ENCODE assay signal across 9 mouse cellular contexts in genomic region chr11:78166161-78166560, GRCm38 (mm10). TPM values are rescaled to one million over a fixed set of nuclear protein-coding genes. Genes with fewer than 3 reads are reported as not detected.
A peak's percentile ranks its signal among the peaks of the same experiment; 100 is the strongest.
DNase-seq lines count a peak whose midpoint lies in the region; ATAC-seq and TF ChIP-seq lines count a peak whose summit lies in the region.
"Had no signal": no experiment of that assay in that cellular context is flagged by ENCODE, and none has a peak within 500 bp of the region (broad histone marks: within the 10 kb centered on the region; RNA-seq: fewer than 3 reads in every experiment).

No protein-coding gene starts in this region.

- 37% methylated on average over 4 of the region's 4 CpGs for WGBS in kidney, postnatal 0 days
- WGBS in embryonic facial prominence, embryonic 13.5 days: 36% methylated on average over 4 of the region's 4 CpGs
- 55% methylated on average over 4 of the region's 4 CpGs for WGBS in hindbrain, postnatal 0 days
- 58% methylated on average over 4 of the region's 4 CpGs for WGBS in midbrain, embryonic 16.5 days

- no peak for DNase-seq in kidney, postnatal 0 days (ENCODE audit: low spot score)
- DNase-seq in kidney, postnatal 14 days: no peak
- no peak for DNase-seq in hindbrain, postnatal 0 days (ENCODE audit: low spot score)
- no peak for DNase-seq in ovary, postnatal 14 days (ENCODE audit: low spot score)
- no peak for DNase-seq in adrenal gland, adult (ENCODE audit: inconsistent age in 2 of 2, low spot score in 1 of 2)
- no peak for DNase-seq in right cerebral cortex, adult 18-20 months

- peaks cover 4% of the 10 kb centered on the region; the same call in 1 of the 2 replicates for H3K36me3 ChIP-seq in kidney, postnatal 0 days (ENCODE audit: insufficient read depth, low read length)
- peaks cover 24% of the 10 kb centered on the region for H3K36me3 ChIP-seq in embryonic facial prominence, embryonic 13.5 days
- peaks cover under 1% of the 10 kb centered on the region; the same call in 1 of the 2 replicates for H3K36me3 ChIP-seq in hindbrain, postnatal 0 days (ENCODE audit: insufficient read depth, low read length)
- H3K36me3 ChIP-seq in midbrain, embryonic 16.5 days (ENCODE audit: control insufficient read depth, insufficient read depth, low read length): peaks cover 2% of the 10 kb centered on the region; the same call in 1 of the 2 replicates

- peak overlapping the region; percentile 90 for H3K4me2 ChIP-seq in kidney, postnatal 0 days (ENCODE audit: low read length)
- H3K4me2 ChIP-seq in embryonic facial prominence, embryonic 13.5 days: peak overlapping the region; percentile 76
- peak overlapping the region; percentile 82 for H3K4me2 ChIP-seq in hindbrain, postnatal 0 days (ENCODE audit: low read depth, low read length)
- peak overlapping the region; percentile 67 for H3K4me2 ChIP-seq in midbrain, embryonic 16.5 days (ENCODE audit: low read length)

- H3K4me3 ChIP-seq in kidney, postnatal 0 days (replicated peaks; ENCODE audit: low read depth, low read length): peak overlapping the region; percentile 95; the same call in 1 of the 2 replicates
- peak overlapping the region; percentile 91 for H3K4me3 ChIP-seq in embryonic facial prominence, embryonic 13.5 days
- peak overlapping the region; percentile 98 for H3K4me3 ChIP-seq in hindbrain, postnatal 0 days (ENCODE audit: low read length)
- H3K4me3 ChIP-seq in midbrain, embryonic 16.5 days (ENCODE audit: low read depth, low read length): peak overlapping the region; percentile 98

- peak overlapping the region; percentile 98 for H3K27ac ChIP-seq in kidney, postnatal 0 days
- H3K27ac ChIP-seq in embryonic facial prominence, embryonic 13.5 days: peak overlapping the region; percentile 99
- H3K27ac ChIP-seq in hindbrain, postnatal 0 days: peak overlapping the region; percentile 98
- H3K27ac ChIP-seq in midbrain, embryonic 16.5 days (ENCODE audit: low read length): peak overlapping the region; percentile 96

- H3K9ac ChIP-seq in kidney, postnatal 0 days (ENCODE audit: low read depth, low read length): peak overlapping the region; percentile 93; the same call in 1 of the 2 replicates
- H3K9ac ChIP-seq in embryonic facial prominence, embryonic 13.5 days: peak overlapping the region; percentile 96
- peak overlapping the region; percentile 100 for H3K9ac ChIP-seq in hindbrain, postnatal 0 days (replicated peaks; ENCODE audit: low read length)
- peak overlapping the region; percentile 3; the same call in 1 of the 2 replicates for H3K9ac ChIP-seq in midbrain, embryonic 16.5 days (ENCODE audit: low read depth, low read length)

- H3K4me1 ChIP-seq in kidney, postnatal 0 days (replicated peaks; ENCODE audit: insufficient read depth, low read length): peaks cover 28% of the 10 kb centered on the region
- H3K4me1 ChIP-seq in embryonic facial prominence, embryonic 13.5 days: peaks cover 40% of the 10 kb centered on the region
- H3K4me1 ChIP-seq in hindbrain, postnatal 0 days (ENCODE audit: insufficient read depth, low read length): peaks cover 19% of the 10 kb centered on the region
- peaks cover 30% of the 10 kb centered on the region for H3K4me1 ChIP-seq in midbrain, embryonic 16.5 days (ENCODE audit: control insufficient read depth, insufficient read depth, low read length)

- no peak for ATAC-seq in kidney, postnatal 0 days (replicated peaks; ENCODE audit: low FRiP score, low read depth)
- ATAC-seq in embryonic facial prominence, embryonic 13.5 days (ENCODE audit: insufficient number of reproducible peaks, insufficient read depth, low FRiP score, low TSS enrichment, low read depth): no peak
- no peak for ATAC-seq in hindbrain, postnatal 0 days
- ATAC-seq in midbrain, embryonic 16.5 days: no peak

- no peak for TF ChIP-seq CTCF in kidney, postnatal 0 days (IDR thresholded peaks at IDR 0.05; ENCODE audit: low read depth)
- TF ChIP-seq CTCF in hindbrain, postnatal 0 days (IDR thresholded peaks at IDR 0.05; ENCODE audit: low read depth): no peak

- H3K27me3 ChIP-seq in kidney, postnatal 0 days (ENCODE audit: insufficient read depth, low read length): no peaks in the 10 kb centered on the region
- no peaks in the 10 kb centered on the region for H3K27me3 ChIP-seq in embryonic facial prominence, embryonic 13.5 days
- no peaks in the 10 kb centered on the region for H3K27me3 ChIP-seq in hindbrain, postnatal 0 days (ENCODE audit: insufficient read depth, low read length)
- no peaks in the 10 kb centered on the region for H3K27me3 ChIP-seq in midbrain, embryonic 16.5 days (ENCODE audit: control insufficient read depth, insufficient read depth, low read depth, low read length)

- H3K9me3 ChIP-seq in kidney, postnatal 0 days (replicated peaks; ENCODE audit: low read length): no peaks in the 10 kb centered on the region
- no peaks in the 10 kb centered on the region for H3K9me3 ChIP-seq in embryonic facial prominence, embryonic 13.5 days
- H3K9me3 ChIP-seq in hindbrain, postnatal 0 days (ENCODE audit: low read length): no peaks in the 10 kb centered on the region
- no peaks in the 10 kb centered on the region for H3K9me3 ChIP-seq in midbrain, embryonic 16.5 days (replicated peaks; ENCODE audit: control insufficient read depth, low read length, poor library complexity, severe bottlenecking)

RNA-seq across cellular contexts. Expression of gene Traf4, which starts 0.8 kb away (rescaled TPM):
- 79.2 and 79.6 TPM in 2 replicates for polyA plus RNA-seq in kidney, postnatal 0 days (2015; fragmentation: Nextera tagmentation; extraction: Ambion mirVana)
- polyA plus RNA-seq in embryonic facial prominence, embryonic 13.5 days (2015; fragmentation: Nextera tagmentation; extraction: Ambion mirVana): 91.5 and 103 TPM in 2 replicates
- 124 and 130 TPM in 2 replicates for total RNA-seq in hindbrain, postnatal 0 days (2014; rRNA removed)
- polyA plus RNA-seq in hindbrain, postnatal 0 days (2015; fragmentation: Nextera tagmentation; extraction: Ambion mirVana): 79.5 and 88.7 TPM in 2 replicates
- 83.8 and 93.2 TPM in 2 replicates for polyA plus RNA-seq in midbrain, embryonic 16.5 days (2015; fragmentation: Nextera tagmentation; extraction: Ambion mirVana)

RNA-seq across cellular contexts. Expression of gene Nek8, which starts 10.3 kb away (rescaled TPM):
- polyA plus RNA-seq in kidney, postnatal 0 days (2015; fragmentation: Nextera tagmentation; extraction: Ambion mirVana): 18.2 and 19.9 TPM in 2 replicates
- 17.4 and 18.1 TPM in 2 replicates for polyA plus RNA-seq in embryonic facial prominence, embryonic 13.5 days (2015; fragmentation: Nextera tagmentation; extraction: Ambion mirVana)
- 7.6 and 11.8 TPM in 2 replicates for total RNA-seq in hindbrain, postnatal 0 days (2014; rRNA removed)
- polyA plus RNA-seq in hindbrain, postnatal 0 days (2015; fragmentation: Nextera tagmentation; extraction: Ambion mirVana): 7.3 and 7.7 TPM in 2 replicates
- 4.8 and 6.6 TPM in 2 replicates for polyA plus RNA-seq in midbrain, embryonic 16.5 days (2015; fragmentation: Nextera tagmentation; extraction: Ambion mirVana)

RNA-seq across cellular contexts. Expression of gene Tlcd1, which starts 10.3 kb away (rescaled TPM):
- polyA plus RNA-seq in kidney, postnatal 0 days (2015; fragmentation: Nextera tagmentation; extraction: Ambion mirVana): 43.4 and 46.6 TPM in 2 replicates
- polyA plus RNA-seq in embryonic facial prominence, embryonic 13.5 days (2015; fragmentation: Nextera tagmentation; extraction: Ambion mirVana): 15.4 and 17.2 TPM in 2 replicates
- 37.5 and 46.1 TPM in 2 replicates for total RNA-seq in hindbrain, postnatal 0 days (2014; rRNA removed)
- polyA plus RNA-seq in hindbrain, postnatal 0 days (2015; fragmentation: Nextera tagmentation; extraction: Ambion mirVana): 36.8 and 42.6 TPM in 2 replicates
- polyA plus RNA-seq in midbrain, embryonic 16.5 days (2015; fragmentation: Nextera tagmentation; extraction: Ambion mirVana): 7.4 and 10.1 TPM in 2 replicates

RNA-seq across cellular contexts. Expression of gene Rpl23a, which starts 17.2 kb away (rescaled TPM):
- polyA plus RNA-seq in kidney, postnatal 0 days (2015; fragmentation: Nextera tagmentation; extraction: Ambion mirVana): 1,409 and 1,636 TPM in 2 replicates
- polyA plus RNA-seq in embryonic facial prominence, embryonic 13.5 days (2015; fragmentation: Nextera tagmentation; extraction: Ambion mirVana): 1,597 and 1,678 TPM in 2 replicates
- 418 and 469 TPM in 2 replicates for total RNA-seq in hindbrain, postnatal 0 days (2014; rRNA removed)
- 906 and 915 TPM in 2 replicates for polyA plus RNA-seq in hindbrain, postnatal 0 days (2015; fragmentation: Nextera tagmentation; extraction: Ambion mirVana)
- 698 and 713 TPM in 2 replicates for polyA plus RNA-seq in midbrain, embryonic 16.5 days (2015; fragmentation: Nextera tagmentation; extraction: Ambion mirVana)

RNA-seq across cellular contexts. Expression of gene Rab34, which starts 22.1 kb away (rescaled TPM):
- polyA plus RNA-seq in kidney, postnatal 0 days (2015; fragmentation: Nextera tagmentation; extraction: Ambion mirVana): 129 and 131 TPM in 2 replicates
- polyA plus RNA-seq in embryonic facial prominence, embryonic 13.5 days (2015; fragmentation: Nextera tagmentation; extraction: Ambion mirVana): 172 and 188 TPM in 2 replicates
- total RNA-seq in hindbrain, postnatal 0 days (2014; rRNA removed): 85.6 and 96.4 TPM in 2 replicates
- polyA plus RNA-seq in hindbrain, postnatal 0 days (2015; fragmentation: Nextera tagmentation; extraction: Ambion mirVana): 63.5 and 76.2 TPM in 2 replicates
- 49.9 and 55.7 TPM in 2 replicates for polyA plus RNA-seq in midbrain, embryonic 16.5 days (2015; fragmentation: Nextera tagmentation; extraction: Ambion mirVana)
- total RNA-seq: neutrophil, adult 5-6 weeks had no signal

Comparison
In these comparisons a context has a peak if more than half of its experiments do, and no peak if none do; other contexts are left out.
1. H3K9ac ChIP-seq: peak in every context shown above with its lines; median percentile 100 in hindbrain, postnatal 0 days; 96 in embryonic facial prominence, embryonic 13.5 days; 93 in kidney, postnatal 0 days; 3 in midbrain, embryonic 16.5 days.